Mouse (Mus musculus) hindbrain, embryonic 15.5 days (tissue): ENCODE measurements around the gene Smyd3. TPM values are rescaled to one million over a fixed set of nuclear protein-coding genes. Genes with fewer than 3 reads are reported as not detected.
A peak's percentile ranks its signal among the peaks of the same experiment; 100 is the strongest.
"Not testable (repeated sequence)": the region's sequence is repeated elsewhere in the genome, so short reads cannot be mapped to it uniquely, and the experiment has no call there.

Experiments used
- ATAC-seq: fragments of 200-750 bp; cut with Nextera tagmentation; 2 replicates; pipeline ENCODE4 v1.8.0; 2017; ENCODE audit warnings: low read depth, moderate number of reproducible peaks, moderate TSS enrichment; ENCODE audit not compliant: low FRiP score
- H3K27ac ChIP-seq: fragments of 300-500 bp; sonication (generic); replicated peaks from 2 replicates; pipeline ENCODE4 v1.5.1; 2015; ENCODE audit warnings: mild to moderate bottlenecking, inconsistent platforms
- H3K27me3 ChIP-seq: fragments of 300-500 bp; sonication (generic); 2 replicates; pipeline ENCODE4 v1.6.1; 2015; ENCODE audit warnings: control low read depth, inconsistent platforms
- H3K36me3 ChIP-seq: fragments of 300-500 bp; sonication (generic); 2 replicates; pipeline ENCODE4 v1.6.1; 2015; ENCODE audit warnings: control low read depth, inconsistent platforms
- H3K4me1 ChIP-seq: fragments of 300-500 bp; sonication (generic); replicated peaks from 2 replicates; pipeline ENCODE4 v1.6.1; 2015; ENCODE audit warnings: control low read depth, inconsistent platforms
- H3K4me2 ChIP-seq: fragments of 300-500 bp; sonication (generic); 2 replicates; pipeline ENCODE4 v1.6.1; 2015; ENCODE audit warnings: moderate library complexity, mild to moderate bottlenecking, inconsistent platforms
- H3K4me3 ChIP-seq: fragments of 300-500 bp; sonication (generic); 2 replicates; pipeline ENCODE4 v1.5.1; 2015; ENCODE audit warnings: mild to moderate bottlenecking, inconsistent platforms
- H3K9ac ChIP-seq: fragments of 300-500 bp; sonication (generic); 2 replicates; pipeline ENCODE4 v1.6.1; 2015; ENCODE audit warnings: inconsistent platforms
- H3K9me3 ChIP-seq: fragments of 300-500 bp; sonication (generic); 2 replicates; pipeline ENCODE4 v1.6.1; 2016; ENCODE audit warnings: control low read depth, inconsistent platforms
- WGBS: fragments of 180-500 bp; shearing (Covaris S2); methylation state at CpG from one replicate; pipeline ENCODE4 v1.1.7; 2015; 5-methylcytosine and 5-hydroxymethylcytosine counted together
- polyA plus RNA-seq: library from polyadenylated mRNA; unstranded; fragments of >200 nt; fragmentation: Nextera tagmentation; extraction: Ambion mirVana; gene quantifications from 2 replicates; pipeline ENCODE4 v1.2.1, GENCODE M21; 2015

Smyd3 gene
- polyA plus RNA-seq, 1 experiment from 2014 or later, result 26.0 TPM

GRCm38 (mm10) chr1:179192781-179193180 is 325.1 kb downstream of the Smyd3 start:
- H3K27me3 ChIP-seq, result no peaks in the 10 kb centered on the region
- no peaks in the 10 kb centered on the region for H3K36me3 ChIP-seq
- 0 out of 2 replicates have a peak, but pooled peaks have one; percentile 23 for ATAC-seq
- WGBS, result 75% methylated on average over 11 of the region's 11 CpGs
- H3K4me2 ChIP-seq, result no peak overlapping the region
- H3K9ac ChIP-seq, result no peak overlapping the region
- no peaks in the 10 kb centered on the region for H3K4me1 ChIP-seq
- no peaks in the 10 kb centered on the region for H3K9me3 ChIP-seq
- no peak overlapping the region for H3K4me3 ChIP-seq
- no peak overlapping the region for H3K27ac ChIP-seq

DNA sequence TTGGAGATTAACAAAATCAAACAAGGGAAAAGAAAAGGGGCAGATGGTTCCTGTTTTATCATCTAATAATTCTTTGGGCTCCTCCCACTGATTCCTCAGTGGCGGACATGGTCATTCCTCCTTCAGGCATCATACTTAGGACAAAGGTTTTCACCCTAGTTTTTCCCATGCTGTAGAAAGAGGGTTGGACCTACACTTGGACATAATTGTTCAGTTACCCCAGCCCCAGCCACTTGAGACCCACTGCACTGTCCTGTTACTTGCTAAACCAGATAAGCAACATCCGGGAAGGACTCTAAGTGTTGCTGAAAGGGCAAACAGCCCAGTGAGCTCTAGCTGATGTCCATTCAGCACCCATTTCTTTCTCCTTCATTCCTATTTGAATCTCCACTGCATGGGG is 327.0 kb downstream of the Smyd3 start:
- Histone ChIP-seq H3K4me3 (no peak overlapping the region), H3K9ac (no peak overlapping the region), H3K9me3 (no peaks in the 10 kb centered on the region), H3K4me2 (no peak overlapping the region), H3K36me3 (no peaks in the 10 kb centered on the region), H3K27me3 (no peaks in the 10 kb centered on the region), H3K27ac (no peak overlapping the region), H3K4me1 (no peaks in the 10 kb centered on the region)
- no peak for ATAC-seq
- WGBS, result 86% methylated on average over 2 of the region's 2 CpGs

GRCm38 (mm10) chr1:179187171-179187570 is 330.7 kb downstream of the Smyd3 start:
- Histone ChIP-seq H3K36me3 (no peaks in the 10 kb centered on the region), H3K9ac (no peak overlapping the region), H3K4me1 (peaks cover 7% of the 10 kb centered on the region; the same call in 1 of the 2 replicates), H3K27me3 (no peaks in the 10 kb centered on the region), H3K4me2 (no peak overlapping the region), H3K4me3 (no peak overlapping the region), H3K9me3 (no peaks in the 10 kb centered on the region), H3K27ac (no peak overlapping the region)
- no peak for ATAC-seq
- WGBS, result 80% methylated on average over 3 of the region's 3 CpGs

- Histone ChIP-seq H3K9me3 (no peaks in the 10 kb centered on the region), H3K36me3 (no peaks in the 10 kb centered on the region), H3K27me3 (no peaks in the 10 kb centered on the region), H3K9ac (no peak overlapping the region), H3K4me2 (no peak overlapping the region), H3K27ac (no peak overlapping the region), H3K4me3 (no peak overlapping the region), H3K4me1 (peaks cover 7% of the 10 kb centered on the region; the same call in 1 of the 2 replicates)
- ATAC-seq, result no peak
- 84% methylated on average over 4 of the region's 4 CpGs for WGBS
Measured at GRCm38 (mm10) chr1:179184631-179185030, 333.2 kb downstream of the Smyd3 start.

- ATAC-seq, result no peak
- Histone ChIP-seq H3K27me3 (no peaks in the 10 kb centered on the region), H3K9ac (no peak overlapping the region), H3K9me3 (no peaks in the 10 kb centered on the region), H3K4me3 (no peak overlapping the region), H3K4me1 (peaks cover 7% of the 10 kb centered on the region; the same call in 1 of the 2 replicates), H3K36me3 (no peaks in the 10 kb centered on the region), H3K4me2 (no peak overlapping the region), H3K27ac (no peak overlapping the region)
- WGBS, result 77% methylated on average over 6 of the region's 6 CpGs
Measured at GRCm38 (mm10) chr1:179183499-179183898, 334.3 kb downstream of the Smyd3 start.

DNA sequence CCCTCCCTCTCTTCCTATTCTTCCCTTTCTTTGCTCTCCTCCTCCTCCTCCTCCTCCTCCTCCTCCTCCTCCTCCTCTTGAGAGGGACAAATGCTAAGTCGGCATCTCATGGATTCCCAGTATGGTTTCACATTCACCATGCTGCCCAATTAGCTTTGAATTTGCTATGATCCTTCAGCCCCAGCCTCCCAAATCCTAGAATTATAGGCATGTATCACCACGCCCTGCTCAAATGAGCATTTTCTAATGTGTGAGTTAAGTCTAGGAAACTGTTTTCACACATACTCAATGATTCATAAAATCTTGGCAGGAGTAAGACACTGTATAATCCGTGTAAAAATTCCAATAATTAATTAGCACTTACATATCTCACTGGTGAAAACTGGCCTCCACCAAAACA is 337.3 kb downstream of the Smyd3 start:
- H3K9me3 ChIP-seq, result no peaks in the 10 kb centered on the region
- no peak overlapping the region for H3K9ac ChIP-seq
- no peak for ATAC-seq
- no peak overlapping the region for H3K4me2 ChIP-seq
- H3K36me3 ChIP-seq, result no peaks in the 10 kb centered on the region
- 78% methylated on average over 3 of the region's 3 CpGs for WGBS
- H3K27me3 ChIP-seq, result no peaks in the 10 kb centered on the region
- H3K4me1 ChIP-seq, result peaks cover 14% of the 10 kb centered on the region; the same call in 1 of the 2 replicates
- H3K27ac ChIP-seq, result no peak overlapping the region
- H3K4me3 ChIP-seq, result no peak overlapping the region

DNA sequence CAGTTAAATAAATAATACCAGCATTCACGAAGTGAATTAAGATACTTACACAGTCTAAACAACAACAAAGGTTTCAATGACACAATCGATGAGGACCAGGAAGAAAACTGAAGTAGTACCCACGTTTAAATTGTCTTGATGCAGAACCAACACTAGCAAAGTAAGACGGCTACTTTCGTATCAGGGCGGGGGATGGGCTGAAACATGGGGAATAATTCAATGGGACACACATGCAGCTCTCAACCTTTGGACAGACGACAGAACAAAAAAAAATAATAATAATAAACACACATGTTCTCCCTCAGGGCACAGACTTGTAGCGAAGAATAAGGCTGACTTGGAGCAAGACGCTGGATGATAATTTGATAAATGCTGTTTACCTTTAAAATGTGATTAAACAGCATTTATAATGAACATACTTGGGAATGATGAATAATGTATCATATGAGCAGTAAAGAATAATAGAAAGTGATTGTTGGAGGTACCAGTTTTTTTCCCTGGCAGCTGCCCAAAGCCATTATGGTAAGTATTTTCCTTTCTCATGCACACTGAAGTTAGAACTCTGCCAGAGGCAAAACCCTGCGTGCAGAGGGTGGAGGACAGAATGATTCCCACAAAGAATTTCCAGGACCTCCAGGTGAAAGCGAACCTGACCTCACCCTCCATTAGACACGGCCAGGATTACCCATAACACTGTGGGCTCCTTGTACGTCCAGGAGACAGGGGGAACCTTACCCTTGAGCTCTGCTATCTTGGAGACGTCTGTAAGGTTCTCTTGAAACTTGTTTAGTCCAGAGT is 340.8 kb downstream of the Smyd3 start:
- WGBS, result 60% methylated on average over 14 of the region's 14 CpGs
- no peaks in the 10 kb centered on the region for H3K9me3 ChIP-seq

GRCm38 (mm10) chr1:179174241-179174640 is 343.6 kb downstream of the Smyd3 start:
- Histone ChIP-seq H3K4me2 (no peak overlapping the region), H3K4me1 (0 out of 2 replicates have a peak, but pooled peaks cover 7% of the 10 kb centered on the region), H3K27me3 (no peaks in the 10 kb centered on the region), H3K36me3 (no peaks in the 10 kb centered on the region), H3K9ac (no peak overlapping the region), H3K4me3 (no peak overlapping the region), H3K27ac (no peak overlapping the region), H3K9me3 (no peaks in the 10 kb centered on the region)
- WGBS, result 72% methylated on average over 4 of the region's 4 CpGs
- ATAC-seq, result no peak

More for the DNA sequence above, 340.8 kb downstream of the Smyd3 start:
- Histone ChIP-seq H3K27ac (no peak overlapping the region), H3K4me1 (0 out of 2 replicates have a peak, but pooled peaks cover 7% of the 10 kb centered on the region), H3K4me2 (no peak overlapping the region), H3K9ac (no peak overlapping the region), H3K27me3 (no peaks in the 10 kb centered on the region), H3K4me3 (no peak overlapping the region), H3K36me3 (no peaks in the 10 kb centered on the region)
- ATAC-seq, result no peak

- ATAC-seq, result no peak
- Histone ChIP-seq H3K9me3 (no peaks in the 10 kb centered on the region), H3K36me3 (no peaks in the 10 kb centered on the region), H3K9ac (no peak overlapping the region), H3K4me2 (no peak overlapping the region), H3K27ac (no peak overlapping the region), H3K4me1 (no peaks in the 10 kb centered on the region), H3K27me3 (no peaks in the 10 kb centered on the region), H3K4me3 (no peak overlapping the region)
- 93% methylated on average over 8 of the region's 8 CpGs for WGBS
Measured at GRCm38 (mm10) chr1:179170555-179170954, 347.3 kb downstream of the Smyd3 start.

DNA sequence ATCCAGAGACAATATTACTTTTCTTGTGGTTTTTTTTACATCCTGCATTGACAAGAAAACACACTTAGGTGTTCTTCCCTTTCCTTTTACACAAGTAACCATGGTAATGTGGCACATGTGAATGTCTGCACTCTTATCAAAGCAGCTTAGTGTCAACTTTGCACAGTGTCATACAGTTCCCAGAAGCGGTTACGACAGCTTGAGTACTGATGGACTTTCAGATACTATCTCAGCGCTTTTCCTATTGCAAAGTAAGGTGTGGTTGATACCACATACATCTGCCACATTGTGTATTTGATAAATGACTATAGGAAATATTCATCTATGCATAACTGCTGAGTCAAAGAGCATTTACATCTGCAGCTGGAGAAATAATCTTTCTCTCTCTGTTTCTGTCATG is 348.1 kb downstream of the Smyd3 start:
- no peaks in the 10 kb centered on the region for H3K27me3 ChIP-seq
- no peak overlapping the region for H3K4me3 ChIP-seq
- no peak overlapping the region for H3K4me2 ChIP-seq
- no peaks in the 10 kb centered on the region for H3K36me3 ChIP-seq
- ATAC-seq, result no peak
- no peak overlapping the region for H3K27ac ChIP-seq
- no peaks in the 10 kb centered on the region for H3K4me1 ChIP-seq
- WGBS, result 93% methylated on average over 3 of the region's 3 CpGs
- H3K9ac ChIP-seq, result no peak overlapping the region
- H3K9me3 ChIP-seq, result no peaks in the 10 kb centered on the region

DNA sequence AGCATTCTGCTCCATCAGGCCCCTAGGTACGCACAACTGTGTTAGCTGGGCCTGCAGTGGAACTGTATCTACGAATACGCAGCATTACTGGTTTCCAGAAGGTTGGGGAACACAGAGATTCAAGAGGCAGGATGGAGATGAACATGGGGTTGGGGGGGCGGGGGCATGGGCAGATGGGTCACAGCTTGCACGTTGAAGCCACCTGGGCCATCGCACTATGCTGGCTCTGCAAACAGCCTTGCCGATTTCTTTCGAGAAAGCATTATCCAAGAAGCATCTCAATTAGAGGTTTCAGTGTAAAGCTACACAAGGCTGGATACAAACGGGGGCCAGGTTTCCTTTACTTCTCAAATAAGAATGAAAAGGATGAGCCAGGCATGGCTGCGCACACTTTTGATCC is 348.7 kb downstream of the Smyd3 start:
- no peak overlapping the region for H3K4me2 ChIP-seq
- no peak overlapping the region for H3K9ac ChIP-seq
- no peaks in the 10 kb centered on the region for H3K27me3 ChIP-seq
- H3K27ac ChIP-seq, result no peak overlapping the region
- H3K4me1 ChIP-seq, result no peaks in the 10 kb centered on the region
- H3K36me3 ChIP-seq, result no peaks in the 10 kb centered on the region
- 81% methylated on average over 10 of the region's 10 CpGs for WGBS
- ATAC-seq, result no peak
- H3K9me3 ChIP-seq, result no peaks in the 10 kb centered on the region
- H3K4me3 ChIP-seq, result no peak overlapping the region

- peaks cover 18% of the 10 kb centered on the region for H3K4me1 ChIP-seq
- H3K36me3 ChIP-seq, H3K9ac ChIP-seq, H3K27ac ChIP-seq, H3K4me2 ChIP-seq, H3K27me3 ChIP-seq, ATAC-seq, H3K9me3 ChIP-seq, H3K4me3 ChIP-seq: not testable (repeated sequence)
- 77% methylated on average over 5 of the region's 5 CpGs for WGBS
Measured at GRCm38 (mm10) chr1:179164219-179164618, 353.6 kb downstream of the Smyd3 start.
